Mouse (Mus musculus): ENCODE results near the gene Tmem88.

Tmem88 gene

GRCm38 (mm10) chr11:69373223-69373965, 24.6 kb downstream of the Tmem88 start:
- DNase-seq: no peak

- peak; percentile 21 for DNase-seq
Measured at GRCm38 (mm10) chr11:69372780-69373170, 25.3 kb downstream of the Tmem88 start.

GRCm38 (mm10) chr11:69372056-69372779, 25.8 kb downstream of the Tmem88 start:
- peak; percentile 60 for DNase-seq

- DNase-seq: peak; percentile 13
Measured at GRCm38 (mm10) chr11:69371601-69372000, 26.4 kb downstream of the Tmem88 start.

- no peak for DNase-seq
Measured at GRCm38 (mm10) chr11:69370817-69371215, 27.2 kb downstream of the Tmem88 start.

- no peak for DNase-seq
Measured at GRCm38 (mm10) chr11:69369990-69370816, 27.8 kb downstream of the Tmem88 start.

- DNase-seq: peak; percentile 46
Measured at GRCm38 (mm10) chr11:69369215-69369989, 28.6 kb downstream of the Tmem88 start, which contains the start of gene Chd3. Chd3 (minus strand) TSS chr11:69369406.

GRCm38 (mm10) chr11:69368356-69369214, 29.4 kb downstream of the Tmem88 start:
- peak; percentile 48 for DNase-seq

- no peak for DNase-seq
Measured at GRCm38 (mm10) chr11:69367616-69368355, 30.2 kb downstream of the Tmem88 start.

- DNase-seq: peak; percentile 14
Measured at GRCm38 (mm10) chr11:69366855-69367615, 31.0 kb downstream of the Tmem88 start.

GRCm38 (mm10) chr11:69366157-69366854, 31.7 kb downstream of the Tmem88 start:
- peak; percentile 97 for DNase-seq

- no peak for DNase-seq
Measured at GRCm38 (mm10) chr11:69365722-69366121, 32.3 kb downstream of the Tmem88 start.

- peak; percentile 93 for DNase-seq
Measured at GRCm38 (mm10) chr11:69364910-69365309, 33.1 kb downstream of the Tmem88 start.

GRCm38 (mm10) chr11:69364376-69364775, 33.7 kb downstream of the Tmem88 start:
- no peak for DNase-seq

GRCm38 (mm10) chr11:69362479-69362878, 35.6 kb downstream of the Tmem88 start:
- DNase-seq: no peak

- DNase-seq: no peak
Measured at GRCm38 (mm10) chr11:69362021-69362420, 36.0 kb downstream of the Tmem88 start.

- no peak for DNase-seq
Measured at GRCm38 (mm10) chr11:69357690-69358089, 40.3 kb downstream of the Tmem88 start.

GRCm38 (mm10) chr11:69356544-69356943, 41.5 kb downstream of the Tmem88 start:
- DNase-seq: no peak
